Mouse (Mus musculus) erythroblast, embryonic 14.5 days (primary cell): ENCODE data around the gene Gm20547. TPM values are rescaled to one million over a fixed set of nuclear protein-coding genes. Genes with fewer than 3 reads are reported as not detected.
"Not testable (repeated sequence)": the region's sequence is repeated elsewhere in the genome, so short reads cannot be mapped to it uniquely, and the experiment has no call there.

Experiments
- H3K27me3 ChIP-seq: 2 replicates; pipeline ENCODE4 v1.6.1; 2012; ENCODE audit warnings: inconsistent platforms; ENCODE audit not compliant: control insufficient read depth
- H3K36me3 ChIP-seq: 2 replicates; pipeline ENCODE4 v1.6.1; 2012; ENCODE audit warnings: mild to moderate bottlenecking, inconsistent platforms; ENCODE audit not compliant: control insufficient read depth
- H3K4me1 ChIP-seq: 2 replicates; pipeline ENCODE4 v1.6.1; 2012; ENCODE audit warnings: inconsistent platforms; ENCODE audit not compliant: control insufficient read depth
- H3K4me3 ChIP-seq: replicated peaks from 2 replicates; pipeline ENCODE3; 2012; ENCODE audit warnings: moderate library complexity, mild to moderate bottlenecking, inconsistent platforms
- H3K9me3 ChIP-seq: 2 replicates; pipeline ENCODE4 v1.6.1; 2012; ENCODE audit warnings: low read length, inconsistent platforms, mixed read lengths; ENCODE audit not compliant: control insufficient read depth
- GATA1 ChIP-seq: IDR thresholded peaks from 2 replicates; pipeline ENCODE4 v1.6.1; 2012; ENCODE audit warnings: low read length, inconsistent platforms, mixed read lengths
- TAL1 ChIP-seq: IDR thresholded peaks from 3 replicates; pipeline ENCODE4 v1.6.1; 2012; ENCODE audit warnings: low read length, inconsistent platforms, mixed read lengths
- polyA plus RNA-seq: library from polyadenylated mRNA; stranded (reverse); fragments of >175 nt; gene quantifications from 2 replicates; pipeline ENCODE4 v1.2.3, GENCODE M21; 2012

The Gm20547 gene
- polyA plus RNA-seq, 1 experiment, result not detected

GRCm38 (mm10) chr17:34814818-34815370 lies 66.9 kb downstream of the Gm20547 start:
- H3K4me1 ChIP-seq, result no peaks in the 10 kb centered on the region
- no peaks in the 10 kb centered on the region for H3K9me3 ChIP-seq
- no peaks in the 10 kb centered on the region for H3K27me3 ChIP-seq
- TF ChIP-seq GATA1 (no peak), TAL1 (no peak)
- no peaks in the 10 kb centered on the region for H3K36me3 ChIP-seq
- no peak overlapping the region for H3K4me3 ChIP-seq

GRCm38 (mm10) chr17:34813747-34814146 lies 68.1 kb downstream of the Gm20547 start:
- not testable (repeated sequence) for H3K4me3 ChIP-seq, H3K36me3 ChIP-seq, H3K9me3 ChIP-seq, H3K4me1 ChIP-seq, H3K27me3 ChIP-seq

GRCm38 (mm10) chr17:34811275-34811674 lies 70.6 kb downstream of the Gm20547 start:
- H3K36me3 ChIP-seq, result no peaks in the 10 kb centered on the region

GRCm38 (mm10) chr17:34810811-34811210 lies 71.0 kb downstream of the Gm20547 start:
- H3K4me1 ChIP-seq, H3K27me3 ChIP-seq, H3K36me3 ChIP-seq, H3K9me3 ChIP-seq, H3K4me3 ChIP-seq: not testable (repeated sequence)

More at GRCm38 (mm10) chr17:34811275-34811674, 70.6 kb downstream of the Gm20547 start:
- no peak overlapping the region for H3K4me3 ChIP-seq
- TF ChIP-seq GATA1 (no peak), TAL1 (no peak)
- no peaks in the 10 kb centered on the region for H3K27me3 ChIP-seq
- H3K4me1 ChIP-seq, result no peaks in the 10 kb centered on the region
- no peaks in the 10 kb centered on the region for H3K9me3 ChIP-seq

GRCm38 (mm10) chr17:34810411-34810810 lies 71.4 kb downstream of the Gm20547 start:
- H3K4me1 ChIP-seq, H3K9me3 ChIP-seq, H3K27me3 ChIP-seq, H3K36me3 ChIP-seq, H3K4me3 ChIP-seq: not testable (repeated sequence)

GRCm38 (mm10) chr17:34808599-34809205 lies 73.1 kb downstream of the Gm20547 start:
- H3K4me3 ChIP-seq, result no peak overlapping the region
- H3K36me3 ChIP-seq, result no peaks in the 10 kb centered on the region
- peaks cover 11% of the 10 kb centered on the region for H3K9me3 ChIP-seq
- H3K4me1 ChIP-seq, result no peaks in the 10 kb centered on the region
- TF ChIP-seq GATA1, result no peak
- no peak for TF ChIP-seq TAL1
- no peaks in the 10 kb centered on the region for H3K27me3 ChIP-seq

GRCm38 (mm10) chr17:34807176-34807575 lies 74.7 kb downstream of the Gm20547 start:
- Histone ChIP-seq H3K9me3 (peaks cover 12% of the 10 kb centered on the region), H3K27me3 (no peaks in the 10 kb centered on the region), H3K36me3 (no peaks in the 10 kb centered on the region), H3K4me1 (no peaks in the 10 kb centered on the region), H3K4me3 (no peak overlapping the region)
- TF ChIP-seq TAL1 (no peak), GATA1 (no peak)

Other genes starting within 250 kb of the Gm20547 start
- gene Fkbpl, start 237.3 kb downstream of the Gm20547 start, polyA plus RNA-seq, result 0.48 and 0.56 TPM in 2 replicates
- 7.7 and 7.8 TPM in 2 replicates for gene Atf6b, start 234.9 kb downstream of the Gm20547 start, polyA plus RNA-seq
- under 0.01 TPM in 1 of 2 replicates, not detected in the other for gene Tnxb, start 211.5 kb downstream of the Gm20547 start, polyA plus RNA-seq
- 0.05 TPM in 1 of 2 replicates, not detected in the other for gene C4b, start 138.2 kb downstream of the Gm20547 start, polyA plus RNA-seq
- gene Cyp21a1, start 77.5 kb downstream of the Gm20547 start, polyA plus RNA-seq, result not detected in 2 replicates
- 6.3 and 6.7 TPM in 2 replicates for gene Stk19, start 45.1 kb downstream of the Gm20547 start, polyA plus RNA-seq
- gene Dxo, start 45.0 kb downstream of the Gm20547 start, polyA plus RNA-seq, result 15.3 and 22.0 TPM in 2 replicates
- 6.7 and 8.9 TPM in 2 replicates for gene Skiv2l, start 31.8 kb downstream of the Gm20547 start, polyA plus RNA-seq
- 30.9 and 32.9 TPM in 2 replicates for gene Nelfe, start 31.7 kb downstream of the Gm20547 start, polyA plus RNA-seq
- 0.11 TPM in 1 of 2 replicates, not detected in the other for gene Cfb, start 19.5 kb downstream of the Gm20547 start, polyA plus RNA-seq
- gene Zbtb12, start 2.6 kb downstream of the Gm20547 start, polyA plus RNA-seq, result 0.24 and 0.25 TPM in 2 replicates
- gene C2, start 16.2 kb upstream of the Gm20547 start, polyA plus RNA-seq, result 0.13 and 0.17 TPM in 2 replicates
- 6.2 and 6.4 TPM in 2 replicates for gene Ehmt2, start 16.4 kb upstream of the Gm20547 start, polyA plus RNA-seq
- gene Slc44a4, start 32.4 kb upstream of the Gm20547 start, polyA plus RNA-seq, result not detected in 2 replicates
- gene Neu1, start 49.2 kb upstream of the Gm20547 start, polyA plus RNA-seq, result 0.31 and 0.38 TPM in 2 replicates
- 408 and 454 TPM in 2 replicates for gene Hspa1b, start 77.2 kb upstream of the Gm20547 start, polyA plus RNA-seq
- not detected in 2 replicates for gene Gm20481, start 87.9 kb upstream of the Gm20547 start, polyA plus RNA-seq
- gene Hspa1a, start 90.1 kb upstream of the Gm20547 start, polyA plus RNA-seq, result 195 and 214 TPM in 2 replicates
- 0.04 TPM in 1 of 2 replicates, not detected in the other for gene Hspa1l, start 90.7 kb upstream of the Gm20547 start, polyA plus RNA-seq
- gene Lsm2, start 99.8 kb upstream of the Gm20547 start, polyA plus RNA-seq, result 15.9 and 21.4 TPM in 2 replicates
- 41.7 and 44.9 TPM in 2 replicates for gene Vars, start 118.9 kb upstream of the Gm20547 start, polyA plus RNA-seq
- gene Vwa7, start 134.5 kb upstream of the Gm20547 start, polyA plus RNA-seq, result 0.01 TPM in 2 replicates
- gene Sapcd1, start 146.0 kb upstream of the Gm20547 start, polyA plus RNA-seq, result 0.87 and 0.97 TPM in 2 replicates
- 0.90 and 1.3 TPM in 2 replicates for gene Msh5, start 164.7 kb upstream of the Gm20547 start, polyA plus RNA-seq
- gene Clic1, start 167.9 kb upstream of the Gm20547 start, polyA plus RNA-seq, result 5.1 and 6.0 TPM in 2 replicates
- 0.78 and 0.92 TPM in 2 replicates for gene Ddah2, start 177.0 kb upstream of the Gm20547 start, polyA plus RNA-seq
- gene Ly6g6c, start 183.3 kb upstream of the Gm20547 start, polyA plus RNA-seq, result not detected in 2 replicates
- gene Mpig6b, start 184.1 kb upstream of the Gm20547 start, polyA plus RNA-seq, result 0.05 TPM in 1 of 2 replicates, not detected in the other
- not detected in 2 replicates for gene Ly6g6e, start 194.9 kb upstream of the Gm20547 start, polyA plus RNA-seq
- gene Ly6g6d, start 196.0 kb upstream of the Gm20547 start, polyA plus RNA-seq, result not detected in 2 replicates
- 0.07 and 0.08 TPM in 2 replicates for gene Ly6g6f, start 203.6 kb upstream of the Gm20547 start, polyA plus RNA-seq
- 10.1 and 10.3 TPM in 2 replicates for gene Abhd16a, start 207.2 kb upstream of the Gm20547 start, polyA plus RNA-seq
- not detected in 2 replicates for gene Ly6g5c, start 226.2 kb upstream of the Gm20547 start, polyA plus RNA-seq
- gene Ly6g5b, start 233.4 kb upstream of the Gm20547 start, polyA plus RNA-seq, result 0.03 TPM in 1 of 2 replicates, not detected in the other
- gene Gpank1, start 239.4 kb upstream of the Gm20547 start, polyA plus RNA-seq, result 11.0 and 12.4 TPM in 2 replicates
- gene Csnk2b, start 240.0 kb upstream of the Gm20547 start, polyA plus RNA-seq, result 10.2 and 11.2 TPM in 2 replicates
- 0.27 and 0.48 TPM in 2 replicates for gene D17H6S53E, start 244.3 kb upstream of the Gm20547 start, polyA plus RNA-seq